Mouse (Mus musculus) cerebellum, adult 2 months (tissue): ENCODE data around the gene Arhgap19.

Experiments
- CTCF ChIP-seq: fragments of 200-500 bp; IDR thresholded peaks from 2 replicates; pipeline ENCODE4 v1.5.1; 2011; ENCODE audit warnings: low read depth, mild to moderate bottlenecking, control low read depth, low read length, moderate library complexity, borderline replicate concordance; ENCODE audit not compliant: insufficient read depth
- POLR2A ChIP-seq: fragments of 200-500 bp; IDR thresholded peaks from 2 replicates; pipeline ENCODE4 v1.6.1; 2011; ENCODE audit warnings: low read length, control low read depth, borderline replicate concordance; ENCODE audit not compliant: insufficient read depth

- TF ChIP-seq POLR2A = no peak
- TF ChIP-seq CTCF = no peak
Observed at GRCm38 (mm10) chr19:41789110-41789961, 12.5 kb downstream of the Arhgap19 start.
